Mouse (Mus musculus) neural tube, embryonic 11.5 days (tissue): ENCODE measurements at regions not wholly inside any gene's neighbourhood (a gene's known extent, or its start where the extent isn't known, plus 50 kb on each side); places are given as distances from the start of the nearest gene placed in this dataset.

Source experiments
- ATAC-seq: fragments of 200-750 bp; cut with Nextera tagmentation; 2 replicates; pipeline ENCODE4 v1.8.0; 2017; ENCODE audit warnings: moderate number of reproducible peaks, mild to moderate bottlenecking, moderate TSS enrichment, moderate library complexity; ENCODE audit not compliant: insufficient read depth, low FRiP score, low TSS enrichment
- DNase-seq: peaks from one replicate; pipeline ENCODE4 v3.0.0-alpha.2; 2015; ENCODE audit warnings: low spot score
- H3K27ac ChIP-seq: fragments of 300-500 bp; sonication (generic); 2 replicates; pipeline ENCODE4 v1.5.1; 2014; ENCODE audit warnings: low read depth, mild to moderate bottlenecking, low read length
- H3K27me3 ChIP-seq: fragments of 300-500 bp; sonication (generic); 2 replicates; pipeline ENCODE4 v1.6.1; 2014; ENCODE audit warnings: mild to moderate bottlenecking, low read length, mixed read lengths; ENCODE audit not compliant: control insufficient read depth, insufficient read depth
- H3K36me3 ChIP-seq: fragments of 300-500 bp; sonication (generic); 2 replicates; pipeline ENCODE4 v1.6.1; 2014; ENCODE audit warnings: mild to moderate bottlenecking, low read length, moderate library complexity, mixed read lengths; ENCODE audit not compliant: control insufficient read depth, insufficient read depth
- H3K4me1 ChIP-seq: fragments of 300-500 bp; sonication (generic); 2 replicates; pipeline ENCODE4 v1.6.1; 2014; ENCODE audit warnings: low read length, mixed read lengths; ENCODE audit not compliant: control insufficient read depth, insufficient read depth
- H3K4me2 ChIP-seq: fragments of 300-500 bp; sonication (generic); 2 replicates; pipeline ENCODE4 v1.6.1; 2014; ENCODE audit warnings: low read depth, mild to moderate bottlenecking, moderate library complexity
- H3K4me3 ChIP-seq: fragments of 300-500 bp; sonication (generic); 2 replicates; pipeline ENCODE4 v1.5.1; 2014; ENCODE audit warnings: low read depth, low read length
- H3K9ac ChIP-seq: fragments of 300-500 bp; sonication (generic); 2 replicates; pipeline ENCODE4 v1.6.1; 2014; ENCODE audit warnings: mild to moderate bottlenecking, low read length
- H3K9me3 ChIP-seq: fragments of 300-500 bp; sonication (generic); 2 replicates; pipeline ENCODE4 v1.6.1; 2016; ENCODE audit warnings: low read length; ENCODE audit not compliant: control insufficient read depth
- WGBS: fragments of 180-500 bp; shearing (Covaris S2); extraction: QIAGEN DNeasy Blood & Tissue Kit; methylation state at CpG from one replicate; pipeline ENCODE4 v1.1.7; 2014; 5-methylcytosine and 5-hydroxymethylcytosine counted together

GRCm38 (mm10) chr9:94239479-94240241, 298.2 kb downstream of the 1190002N15Rik start:
- H3K4me2 ChIP-seq = no peak overlapping the region
- whole genome bisulfite sequencing = 63% methylated on average over 8 of the region's 8 CpGs
- ATAC-seq (0 out of 2 replicates have a peak, but pooled peaks have one; percentile 43), DNase-seq (no peak)
- H3K36me3 ChIP-seq = no peaks in the 10 kb centered on the region
- H3K4me3 ChIP-seq = no peak overlapping the region
- no peaks in the 10 kb centered on the region for H3K27me3 ChIP-seq
- no peaks in the 10 kb centered on the region for H3K9me3 ChIP-seq
- 0 out of 2 replicates have a peak, but pooled peaks cover 2% of the 10 kb centered on the region for H3K4me1 ChIP-seq
- H3K9ac ChIP-seq = no peak overlapping the region
- no peak overlapping the region for H3K27ac ChIP-seq

- 0 out of 2 replicates have a peak, but pooled peaks cover 2% of the 10 kb centered on the region for H3K4me1 ChIP-seq
- H3K27me3 ChIP-seq = no peaks in the 10 kb centered on the region
- H3K27ac ChIP-seq = no peak overlapping the region
- DNase-seq (no peak), ATAC-seq (no peak)
- no peak overlapping the region for H3K9ac ChIP-seq
- H3K4me3 ChIP-seq = no peak overlapping the region
- H3K4me2 ChIP-seq = no peak overlapping the region
- no peaks in the 10 kb centered on the region for H3K9me3 ChIP-seq
- no peaks in the 10 kb centered on the region for H3K36me3 ChIP-seq
Observed at GRCm38 (mm10) chr9:94238565-94238964, 299.3 kb downstream of the 1190002N15Rik start.

GRCm38 (mm10) chr9:94229537-94229936, 308.3 kb downstream of the 1190002N15Rik start:
- Histone ChIP-seq H3K36me3 (no peaks in the 10 kb centered on the region), H3K27me3 (no peaks in the 10 kb centered on the region), H3K4me2 (no peak overlapping the region), H3K4me3 (no peak overlapping the region), H3K9me3 (no peaks in the 10 kb centered on the region), H3K9ac (no peak overlapping the region), H3K27ac (no peak overlapping the region), H3K4me1 (no peaks in the 10 kb centered on the region)
- WGBS = 83% methylated on average over 2 of the region's 2 CpGs
- no peak for DNase-seq
- ATAC-seq = no peak

GRCm38 (mm10) chr9:94219116-94219515, 318.8 kb downstream of the 1190002N15Rik start:
- no peaks in the 10 kb centered on the region for H3K27me3 ChIP-seq
- no peaks in the 10 kb centered on the region for H3K9me3 ChIP-seq
- DNase-seq (no peak), ATAC-seq (no peak)
- WGBS = 83% methylated on average over 2 of the region's 2 CpGs
- H3K9ac ChIP-seq = no peak overlapping the region
- no peaks in the 10 kb centered on the region for H3K36me3 ChIP-seq
- no peak overlapping the region for H3K27ac ChIP-seq
- no peak overlapping the region for H3K4me3 ChIP-seq
- H3K4me2 ChIP-seq = no peak overlapping the region
- no peaks in the 10 kb centered on the region for H3K4me1 ChIP-seq

- H3K4me2 ChIP-seq = no peak overlapping the region
- no peak overlapping the region for H3K27ac ChIP-seq
- no peak for DNase-seq
- H3K4me1 ChIP-seq = no peaks in the 10 kb centered on the region
- H3K36me3 ChIP-seq = no peaks in the 10 kb centered on the region
- WGBS = 74% methylated on average over 8 of the region's 8 CpGs
- H3K4me3 ChIP-seq = no peak overlapping the region
- H3K9me3 ChIP-seq = no peaks in the 10 kb centered on the region
- H3K9ac ChIP-seq = no peak overlapping the region
- H3K27me3 ChIP-seq = no peaks in the 10 kb centered on the region
- ATAC-seq = no peak
Observed at GRCm38 (mm10) chr9:94216414-94217279, 321.2 kb downstream of the 1190002N15Rik start.

- Histone ChIP-seq H3K4me3 (no peak overlapping the region), H3K36me3 (no peaks in the 10 kb centered on the region), H3K9me3 (no peaks in the 10 kb centered on the region), H3K4me2 (no peak overlapping the region), H3K27me3 (no peaks in the 10 kb centered on the region), H3K4me1 (no peaks in the 10 kb centered on the region), H3K27ac (no peak overlapping the region), H3K9ac (no peak overlapping the region)
- no peak for ATAC-seq
- 76% methylated on average over 9 of the region's 9 CpGs for WGBS
- DNase-seq = no peak
Observed at GRCm38 (mm10) chr9:94210467-94211249, 327.2 kb downstream of the 1190002N15Rik start.

GRCm38 (mm10) chr9:94208987-94209386, 328.9 kb downstream of the 1190002N15Rik start:
- ATAC-seq (no peak), DNase-seq (no peak)
- H3K27ac ChIP-seq = no peak overlapping the region
- no peaks in the 10 kb centered on the region for H3K27me3 ChIP-seq
- WGBS = 89% methylated on average over 3 of the region's 3 CpGs
- no peaks in the 10 kb centered on the region for H3K9me3 ChIP-seq
- no peak overlapping the region for H3K4me2 ChIP-seq
- no peak overlapping the region for H3K4me3 ChIP-seq
- H3K9ac ChIP-seq = no peak overlapping the region
- H3K4me1 ChIP-seq = no peaks in the 10 kb centered on the region
- H3K36me3 ChIP-seq = no peaks in the 10 kb centered on the region

GRCm38 (mm10) chr9:94200892-94201291, 337.0 kb downstream of the 1190002N15Rik start:
- 100% methylated on average over 1 of the region's 1 CpGs for WGBS
- no peak overlapping the region for H3K27ac ChIP-seq

More at GRCm38 (mm10) chr9:94200892-94201291, 337.0 kb downstream of the 1190002N15Rik start:
- ATAC-seq = no peak
- Histone ChIP-seq H3K4me3 (no peak overlapping the region), H3K4me1 (no peaks in the 10 kb centered on the region), H3K9me3 (no peaks in the 10 kb centered on the region), H3K36me3 (no peaks in the 10 kb centered on the region), H3K9ac (no peak overlapping the region), H3K4me2 (no peak overlapping the region), H3K27me3 (no peaks in the 10 kb centered on the region)
- no peak for DNase-seq
